Mouse (Mus musculus) ES-E14 (cell line): Measurements from ENCODE around the gene Ppm1h.

Experiments
- CHD2 ChIP-seq: IDR thresholded peaks from 2 replicates; pipeline ENCODE4 v1.6.1; 2014; ENCODE audit warnings: mild to moderate bottlenecking, low read depth, low read length, inconsistent platforms
- HCFC1 ChIP-seq: IDR thresholded peaks from 2 replicates; pipeline ENCODE4 v1.6.1; 2012; ENCODE audit warnings: low read length, inconsistent platforms, borderline replicate concordance; ENCODE audit not compliant: insufficient read depth
- MAFK ChIP-seq: IDR thresholded peaks from 2 replicates; pipeline ENCODE4 v1.6.1; 2014; ENCODE audit warnings: mild to moderate bottlenecking, low read depth, low read length, inconsistent platforms; ENCODE audit not compliant: insufficient read depth
- ZC3H11A ChIP-seq: IDR thresholded peaks from 2 replicates; pipeline ENCODE4 v1.6.1; 2012; ENCODE audit warnings: low read depth, mild to moderate bottlenecking, inconsistent platforms, low read length, borderline replicate concordance
- ZNF384 ChIP-seq: IDR thresholded peaks from 2 replicates; pipeline ENCODE4 v1.6.1; 2012; ENCODE audit warnings: low read depth, low read length, inconsistent platforms

- TF ChIP-seq ZC3H11A, result no peak
- no peak for TF ChIP-seq MAFK
- TF ChIP-seq CHD2, result no peak
- no peak for TF ChIP-seq HCFC1
- no peak for TF ChIP-seq ZNF384
Measured at GRCm38 (mm10) chr10:122915905-122916304, 237.3 kb downstream of the Ppm1h start.
